Mouse (Mus musculus): ENCODE measurements around the gene Thsd7b. TPM values are rescaled to one million over a fixed set of nuclear protein-coding genes. Genes with fewer than 3 reads are reported as not detected.
A peak's percentile ranks its signal among the peaks of the same experiment; 100 is the strongest.

Thsd7b gene
- total RNA-seq, 2 experiments from 2014 or later: 0.64 to 0.72 TPM

GRCm38 (mm10) chr1:129501707-129502106 is 228.6 kb downstream of the Thsd7b start:
- intact Hi-C loops (cut with DNase I): no loop called here
- DNase-seq: no peak

GRCm38 (mm10) chr1:129516379-129516778 is 243.3 kb downstream of the Thsd7b start:
- intact Hi-C loops (cut with DNase I): no loop called here
- no peak for DNase-seq

GRCm38 (mm10) chr1:129519751-129520150 is 246.6 kb downstream of the Thsd7b start:
- intact Hi-C loops (cut with DNase I): no loop called here
- DNase-seq: no peak

- DNase-seq: no peak
- intact Hi-C loops (cut with DNase I): no loop called here
Measured at GRCm38 (mm10) chr1:129526967-129527366, 253.9 kb downstream of the Thsd7b start.

- intact Hi-C loops (cut with DNase I): no loop called here
- DNase-seq: no peak
Measured at GRCm38 (mm10) chr1:129532206-129532605, 259.1 kb downstream of the Thsd7b start.

GRCm38 (mm10) chr1:129538508-129538907 is 265.4 kb downstream of the Thsd7b start:
- no peak for DNase-seq
- intact Hi-C loops (cut with DNase I): no loop called here

- DNase-seq: no peak
- intact Hi-C loops (cut with DNase I): no loop called here
Measured at GRCm38 (mm10) chr1:129538970-129539369, 265.9 kb downstream of the Thsd7b start.

GRCm38 (mm10) chr1:129540751-129541150 is 267.6 kb downstream of the Thsd7b start:
- intact Hi-C loops (cut with DNase I): no loop called here
- peak; percentile 25 to 29 for DNase-seq

- intact Hi-C loops (cut with DNase I): no loop called here
- DNase-seq: no peak
Measured at GRCm38 (mm10) chr1:129542563-129543146, 269.6 kb downstream of the Thsd7b start.

- intact Hi-C loops (cut with DNase I): no loop called here
- no peak for DNase-seq
Measured at GRCm38 (mm10) chr1:129543169-129543568, 270.1 kb downstream of the Thsd7b start.

- intact Hi-C loops (cut with DNase I): no loop called here
- no peak for DNase-seq
Measured at GRCm38 (mm10) chr1:129558054-129558453, 285.0 kb downstream of the Thsd7b start.

- intact Hi-C loops (cut with DNase I): no loop called here
- DNase-seq: no peak
Measured at GRCm38 (mm10) chr1:129559137-129559536, 286.0 kb downstream of the Thsd7b start.

- intact Hi-C loops (cut with DNase I): no loop called here
- no peak for DNase-seq
Measured at GRCm38 (mm10) chr1:129559812-129560211, 286.7 kb downstream of the Thsd7b start.

- intact Hi-C loops (cut with DNase I): no loop called here
- DNase-seq: no peak
Measured at GRCm38 (mm10) chr1:129562707-129563106, 289.6 kb downstream of the Thsd7b start.

- intact Hi-C loops (cut with DNase I): no loop called here
- DNase-seq: no peak
Measured at GRCm38 (mm10) chr1:129570522-129570921, 297.4 kb downstream of the Thsd7b start.

GRCm38 (mm10) chr1:129579955-129580354 is 306.9 kb downstream of the Thsd7b start:
- no peak for DNase-seq
- intact Hi-C loops (cut with DNase I): no loop called here

- no peak for DNase-seq
- intact Hi-C loops (cut with DNase I): no loop called here
Measured at GRCm38 (mm10) chr1:129586635-129587034, 313.5 kb downstream of the Thsd7b start.

- no peak for DNase-seq
- intact Hi-C loops (cut with DNase I): no loop called here
Measured at GRCm38 (mm10) chr1:129589366-129590002, 316.4 kb downstream of the Thsd7b start.

- DNase-seq: no peak
Measured at GRCm38 (mm10) chr1:129595447-129595846, 322.3 kb downstream of the Thsd7b start.

GRCm38 (mm10) chr1:129600933-129601332 is 327.8 kb downstream of the Thsd7b start:
- no peak for DNase-seq
- intact Hi-C loops (cut with DNase I): no loop called here

More at GRCm38 (mm10) chr1:129595447-129595846, 322.3 kb downstream of the Thsd7b start:
- intact Hi-C loops (cut with DNase I): no loop called here

- intact Hi-C loops (cut with DNase I): no loop called here
- no peak for DNase-seq
Measured at GRCm38 (mm10) chr1:129602284-129602683, 329.2 kb downstream of the Thsd7b start.

GRCm38 (mm10) chr1:129608395-129608794 is 335.3 kb downstream of the Thsd7b start:
- no peak for DNase-seq
- intact Hi-C loops (cut with DNase I): no loop called here

GRCm38 (mm10) chr1:129616080-129616479 is 343.0 kb downstream of the Thsd7b start:
- intact Hi-C loops (cut with DNase I): no loop called here
- DNase-seq: no peak
